Mouse (Mus musculus): ENCODE measurements around the gene Mlkl. TPM values are rescaled to one million over a fixed set of nuclear protein-coding genes. Genes with fewer than 3 reads are reported as not detected.
"Not testable (repeated sequence)": the region's sequence is repeated elsewhere in the genome, so short reads cannot be mapped to it uniquely, and the experiment has no call there.

Gene Mlkl
- total RNA-seq, 2 experiments from 2014 or later, result 0.42 to 0.61 TPM

DNA sequence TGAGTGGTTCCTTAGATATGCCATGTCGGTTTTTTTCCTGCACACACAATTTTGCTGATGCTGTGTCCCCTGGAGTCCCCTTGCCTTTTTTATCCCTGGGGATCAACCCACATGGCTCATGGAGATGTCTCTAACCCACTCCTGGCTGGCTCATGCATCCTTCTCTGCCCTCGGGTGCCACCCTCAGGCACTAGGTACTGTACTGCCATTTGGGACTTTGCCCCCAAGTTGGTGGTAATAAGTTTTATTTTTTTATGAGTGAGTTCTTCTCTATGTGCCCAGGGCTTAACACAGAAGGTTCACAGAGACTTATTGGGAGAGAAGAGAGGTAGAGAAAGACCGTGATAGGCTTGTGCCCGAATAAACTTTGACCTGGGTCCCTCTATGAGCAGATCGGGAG lies 14.3 kb upstream of the Mlkl start:
- Histone ChIP-seq H3K27ac (peak overlapping the region; percentile 57; the same call in 1 of the 2 replicates), H3K4me3 (no peak overlapping the region)
- no peak for DNase-seq (ENCODE audit: extremely low spot score in 1 of 2, low spot score in 2 of 2)
- no peak for TF ChIP-seq CTCF (IDR thresholded peaks at IDR 0.05)
- intact Hi-C loops (cut with DNase I), result no loop called here

DNA sequence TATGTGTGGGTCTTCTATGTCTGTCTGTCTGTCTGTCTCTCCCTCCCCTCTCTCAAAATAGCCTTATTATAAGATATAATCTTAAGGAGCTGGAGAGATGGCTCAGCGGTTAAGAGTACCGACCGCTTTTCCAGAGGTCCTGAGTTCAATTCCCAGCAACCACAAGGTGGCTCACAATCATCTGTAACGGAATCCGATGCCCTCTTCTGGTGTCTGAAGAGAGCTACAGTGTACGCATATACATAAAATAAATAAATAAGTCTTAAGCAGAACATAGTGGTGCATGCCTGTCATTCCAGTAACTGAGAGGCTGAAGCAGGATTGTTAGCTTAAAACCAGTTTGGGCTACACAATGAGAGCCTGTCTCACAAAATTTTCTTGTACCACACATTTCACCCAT lies 12.6 kb upstream of the Mlkl start:
- no peak for DNase-seq (ENCODE audit: extremely low spot score in 1 of 2, low spot score in 2 of 2)
- no peak overlapping the region for H3K4me3 ChIP-seq
- intact Hi-C loops (cut with DNase I), result no loop called here
- no peak overlapping the region for H3K27ac ChIP-seq
- TF ChIP-seq CTCF (IDR thresholded peaks at IDR 0.05), result no peak; the same call in 1 of the 2 replicates

DNA sequence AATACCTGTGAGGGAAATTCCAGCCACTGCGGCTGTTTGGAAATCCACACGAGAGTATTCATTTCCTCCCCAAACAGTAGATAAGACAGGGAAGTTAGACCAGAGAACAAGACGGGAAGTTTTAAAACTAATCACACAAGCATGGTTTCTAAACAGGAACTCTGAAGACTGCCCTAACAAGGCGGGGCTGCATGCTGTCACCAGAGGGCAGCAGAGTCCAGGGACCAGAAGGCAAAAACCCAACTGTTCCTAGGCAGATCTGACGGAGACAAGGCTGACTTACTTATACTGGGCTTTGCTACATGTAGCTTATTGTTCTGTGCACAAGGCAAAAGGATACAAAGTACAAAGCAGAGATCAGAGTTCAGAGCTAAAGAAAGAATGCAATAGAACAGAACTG lies 5.2 kb upstream of the Mlkl start:
- Histone ChIP-seq H3K27ac (no peak overlapping the region), H3K4me3 (no peak overlapping the region)
- peak; percentile 95 for TF ChIP-seq CTCF (IDR thresholded peaks at IDR 0.05)
- DNase-seq (ENCODE audit: extremely low spot score in 1 of 2, low spot score in 2 of 2), result peak; percentile 74 to 83
- intact Hi-C loops (cut with DNase I), result loop anchor here (1.0 to 10.0 kb wide), 2 partner anchors 96 to 322 kb away; no protein-coding TSS in a partner anchor

- H3K27ac ChIP-seq, result no peak overlapping the region
- intact Hi-C loops (cut with DNase I), result loop anchor here (10.0 kb wide), 1 partner anchor 325 kb away; no protein-coding TSS in a partner anchor
- no peak overlapping the region for H3K4me3 ChIP-seq
- TF ChIP-seq CTCF (IDR thresholded peaks at IDR 0.05), result no peak
- DNase-seq (ENCODE audit: extremely low spot score in 1 of 2, low spot score in 2 of 2), result no peak
Observed at GRCm38 (mm10) chr8:111340186-111340585, 2.2 kb upstream of the Mlkl start.

DNA sequence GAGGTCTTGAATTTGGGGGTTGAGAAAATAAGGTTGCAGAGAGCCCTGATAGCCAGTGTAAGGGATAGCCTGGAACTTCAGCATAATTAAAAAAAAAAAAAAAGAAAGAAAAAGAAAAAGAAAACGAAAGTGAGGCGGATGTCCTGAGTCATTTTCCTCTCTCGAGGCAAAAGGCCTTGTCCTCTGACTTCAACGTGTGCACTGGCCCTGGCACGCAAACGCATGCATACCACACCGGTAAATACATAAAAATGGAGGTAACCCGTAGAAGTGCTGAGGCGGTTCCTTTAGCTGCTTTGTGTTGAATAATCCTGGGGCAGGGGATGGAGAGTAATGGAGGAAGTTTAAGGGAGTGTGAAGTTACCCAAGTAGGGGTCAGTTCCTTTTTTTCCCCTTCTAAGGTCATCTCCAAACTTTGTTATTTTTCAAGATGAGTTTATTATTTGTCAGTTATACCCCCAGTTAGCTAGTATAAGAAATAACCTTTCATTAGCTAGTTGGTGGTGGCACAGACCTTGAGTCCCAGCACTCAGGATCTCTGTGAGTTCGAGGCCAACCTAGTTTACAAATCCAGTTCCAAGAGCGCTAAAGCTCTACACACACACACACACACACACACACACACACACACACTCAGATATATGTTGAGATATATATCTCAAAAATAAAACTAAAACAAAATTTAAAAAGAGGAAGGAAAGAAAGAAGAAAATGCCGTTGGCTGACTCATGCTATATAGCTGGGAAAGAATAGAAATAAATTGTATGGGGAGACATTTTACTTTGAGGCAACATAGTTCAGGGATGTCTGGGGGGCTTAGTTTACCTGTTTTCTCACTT lies 612 bp upstream of the Mlkl start:
- intact Hi-C loops (cut with DNase I), result no loop called here
- DNase-seq (ENCODE audit: extremely low spot score in 1 of 2, low spot score in 2 of 2), result no peak
- no peak for TF ChIP-seq CTCF (IDR thresholded peaks at IDR 0.05)
- Histone ChIP-seq H3K27ac (no peak overlapping the region), H3K4me3 (no peak overlapping the region; the same call in 1 of the 2 replicates)

- DNase-seq (ENCODE audit: extremely low spot score in 1 of 2, low spot score in 2 of 2), result no peak
- TF ChIP-seq CTCF (IDR thresholded peaks at IDR 0.05), result no peak
- H3K27ac ChIP-seq, result no peak overlapping the region
- peak overlapping the region; percentile 50 for H3K4me3 ChIP-seq
- intact Hi-C loops (cut with DNase I), result no loop called here
Observed at GRCm38 (mm10) chr8:111337311-111337889, 577 bp downstream of the Mlkl start.

DNA sequence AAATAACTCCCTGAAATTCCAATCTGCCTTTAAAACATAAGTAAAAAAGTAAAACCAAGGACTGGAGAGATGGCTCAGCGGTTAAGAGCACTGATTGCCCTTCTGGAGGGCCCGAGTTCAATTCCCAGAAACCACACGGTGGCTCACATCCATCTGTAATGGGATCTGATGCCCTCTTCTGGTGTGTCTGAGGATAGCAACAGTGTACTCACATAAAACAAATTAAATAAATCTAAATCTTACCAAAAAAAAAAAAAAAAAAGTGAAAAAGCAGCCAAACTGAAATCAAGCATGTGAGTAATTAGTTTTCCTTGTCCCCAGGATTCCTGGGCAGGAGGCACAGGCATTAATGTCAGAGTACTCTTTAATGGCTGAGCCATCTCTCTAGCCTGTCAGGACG lies 1.3 kb downstream of the Mlkl start:
- Histone ChIP-seq H3K27ac (no peak overlapping the region), H3K4me3 (no peak overlapping the region)
- DNase-seq (ENCODE audit: extremely low spot score in 1 of 2, low spot score in 2 of 2), result no peak
- TF ChIP-seq CTCF (IDR thresholded peaks at IDR 0.05), result peak; percentile 20; the same call in 1 of the 2 replicates
- intact Hi-C loops (cut with DNase I), result no loop called here

- Histone ChIP-seq H3K27ac (no peak overlapping the region), H3K4me3 (no peak overlapping the region)
- TF ChIP-seq CTCF (IDR thresholded peaks at IDR 0.05), result no peak
- intact Hi-C loops (cut with DNase I), result no loop called here
- no peak for DNase-seq (ENCODE audit: extremely low spot score in 1 of 2, low spot score in 2 of 2)
Observed at GRCm38 (mm10) chr8:111325222-111325790, 12.7 kb downstream of the Mlkl start.

GRCm38 (mm10) chr8:111314729-111315128 lies 23.2 kb downstream of the Mlkl start:
- DNase-seq (ENCODE audit: extremely low spot score in 1 of 2, low spot score in 2 of 2), result no peak
- intact Hi-C loops (cut with DNase I), result no loop called here
- TF ChIP-seq CTCF (IDR thresholded peaks at IDR 0.05), result no peak
- no peak overlapping the region for H3K4me3 ChIP-seq
- H3K27ac ChIP-seq, result no peak overlapping the region

DNA sequence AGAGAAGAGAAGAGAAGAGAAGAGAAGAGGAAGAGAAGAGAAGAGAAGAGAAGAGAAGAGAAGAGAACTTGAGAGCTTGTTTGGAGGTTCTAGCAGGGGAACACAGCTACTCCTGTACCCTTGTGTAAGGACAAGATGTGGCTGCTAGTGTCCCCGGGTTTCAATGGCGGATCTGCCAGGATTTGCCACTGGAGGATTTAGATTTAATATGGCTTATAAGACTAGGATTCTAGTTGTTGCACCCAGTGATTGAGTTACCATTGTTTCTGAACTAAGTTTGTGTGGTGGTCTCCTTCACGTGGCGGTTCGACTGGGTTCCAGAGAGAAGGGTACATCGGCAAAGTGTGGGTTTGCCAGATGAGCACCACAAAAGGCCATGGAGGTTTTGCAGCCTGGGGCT lies 24.0 kb downstream of the Mlkl start:
- H3K27ac ChIP-seq; DNase-seq (ENCODE audit: extremely low spot score in 1 of 2, low spot score in 2 of 2); H3K4me3 ChIP-seq; intact Hi-C loops (cut with DNase I): not testable (repeated sequence)

DNA sequence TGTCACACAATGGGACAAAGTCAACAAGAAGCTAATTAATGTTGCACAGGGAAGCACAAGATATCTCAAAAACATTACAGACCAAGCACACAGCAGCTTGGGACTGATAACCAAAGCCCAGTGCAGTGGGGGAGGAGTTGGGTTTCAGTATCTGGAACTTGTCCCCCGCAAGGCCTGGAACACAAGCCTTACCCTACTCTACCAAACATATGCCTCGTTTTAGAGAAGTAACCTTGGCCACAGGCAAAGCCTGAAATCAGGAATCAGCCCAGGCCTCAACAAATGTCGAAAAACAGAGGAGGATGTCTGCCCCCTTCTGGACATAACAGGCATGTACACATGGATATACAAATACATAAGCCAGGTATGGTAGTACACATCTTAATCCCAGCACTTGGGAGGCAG lies 25.2 kb downstream of the Mlkl start:
- no peak overlapping the region for H3K27ac ChIP-seq
- intact Hi-C loops (cut with DNase I), result no loop called here
- peak; percentile 42 for TF ChIP-seq CTCF (IDR thresholded peaks at IDR 0.05)
- H3K4me3 ChIP-seq, result no peak overlapping the region
- DNase-seq (ENCODE audit: extremely low spot score in 1 of 2, low spot score in 2 of 2), result no peak

DNA sequence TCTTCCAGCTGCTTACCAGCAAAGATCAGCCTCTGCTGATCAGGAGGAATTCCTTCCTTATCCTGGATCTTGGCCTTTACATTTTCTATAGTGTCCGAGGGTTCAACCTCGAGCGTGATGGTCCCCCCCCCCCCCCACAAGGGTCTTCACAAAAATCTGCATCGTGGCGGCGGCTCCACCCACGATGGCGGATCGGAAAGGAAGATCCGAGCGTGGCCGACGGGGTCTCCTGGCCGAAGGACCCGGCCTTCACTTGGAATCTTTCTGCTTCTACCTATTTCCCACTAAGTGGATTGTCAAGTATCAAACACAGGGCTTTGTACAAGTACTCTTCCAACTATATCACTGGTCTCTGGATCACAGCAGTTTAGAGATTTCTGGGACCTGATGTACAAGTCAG lies 28.0 kb downstream of the Mlkl start:
- intact Hi-C loops (cut with DNase I); H3K27ac ChIP-seq; H3K4me3 ChIP-seq; DNase-seq (ENCODE audit: extremely low spot score in 1 of 2, low spot score in 2 of 2): not testable (repeated sequence)
